Comparison of ENCODE assay signal across 8 mouse cellular contexts in the genomic region with DNA sequence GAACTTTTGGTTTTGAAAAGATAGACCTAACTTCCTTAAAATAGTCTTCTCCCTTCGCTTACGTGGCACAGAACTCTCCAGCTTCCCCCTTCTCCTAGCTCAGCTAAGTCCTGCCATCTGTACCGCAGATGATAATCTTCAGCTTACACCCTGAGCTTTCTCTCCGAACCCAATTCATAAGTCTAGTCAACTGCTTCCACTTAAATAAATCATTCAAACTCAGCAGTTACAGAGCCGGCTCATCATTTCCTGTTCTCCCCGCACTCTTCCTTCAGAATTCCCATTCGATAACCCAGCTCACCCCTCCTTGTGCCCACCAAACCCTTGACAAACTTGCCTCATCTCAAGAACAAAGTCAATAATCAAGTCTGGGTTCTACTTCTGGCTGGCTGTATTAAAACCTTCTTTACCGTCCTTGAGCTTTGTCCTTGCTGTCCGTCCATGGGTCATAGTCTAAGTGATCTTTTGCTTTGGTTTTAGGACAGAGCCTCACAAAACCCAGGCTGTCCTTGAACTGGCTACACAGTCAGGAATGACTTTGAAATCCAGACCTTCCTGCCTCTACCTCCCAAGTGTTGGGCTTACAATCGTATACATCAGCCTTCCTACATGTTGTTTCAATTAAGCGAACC. TPM values are rescaled to one million over a fixed set of nuclear protein-coding genes. Genes with fewer than 3 reads are reported as not detected.
DNase-seq lines count a peak whose midpoint lies in the region; ATAC-seq and TF ChIP-seq lines count a peak whose summit lies in the region.

No protein-coding gene starts in this region.

- peaks cover 22% of the 10 kb centered on the region for H3K36me3 ChIP-seq in C2C12 (ENCODE audit: control insufficient read depth, insufficient read depth)
- H3K36me3 ChIP-seq in forebrain, embryonic 15.5 days, result peaks cover 7% of the 10 kb centered on the region
- H3K36me3 ChIP-seq in liver, embryonic 15.5 days (replicated peaks), result peaks cover 22% of the 10 kb centered on the region

- 69% methylated on average over 11 of the region's 11 CpGs for WGBS in forebrain, embryonic 15.5 days
- 34% methylated on average over 11 of the region's 11 CpGs for WGBS in liver, embryonic 15.5 days (ENCODE audit: insufficient replicate concordance)

- peak overlapping the region; percentile 74 for H3K4me2 ChIP-seq in forebrain, embryonic 15.5 days (replicated peaks)
- peak overlapping the region; percentile 85 for H3K4me2 ChIP-seq in liver, embryonic 15.5 days

- peak overlapping the region; percentile 58 for H3K4me3 ChIP-seq in C2C12 (ENCODE audit: insufficient read depth, poor library complexity, severe bottlenecking)
- H3K4me3 ChIP-seq in forebrain, embryonic 15.5 days, result peak overlapping the region; percentile 62
- peak overlapping the region; percentile 76 for H3K4me3 ChIP-seq in liver, embryonic 15.5 days (replicated peaks)

- H3K79me2 ChIP-seq in C2C12 (ENCODE audit: control insufficient read depth, insufficient read depth), result peaks cover 23% of the 10 kb centered on the region

- no peak for TF ChIP-seq CTCF in C2C12 (IDR thresholded peaks at IDR 0.05; ENCODE audit: control insufficient read depth, insufficient read depth, insufficient read length)

- no peaks in the 10 kb centered on the region for H3K79me3 ChIP-seq in C2C12 (ENCODE audit: low read depth)

- peaks cover 18% of the 10 kb centered on the region for H3K4me1 ChIP-seq in forebrain, embryonic 15.5 days
- H3K4me1 ChIP-seq in liver, embryonic 15.5 days (replicated peaks), result peaks cover 16% of the 10 kb centered on the region

- peak; percentile 13; the same call in 1 of the 2 replicates for ATAC-seq in cerebellum, adult (ENCODE audit: insufficient number of reproducible peaks, low FRiP score, low TSS enrichment)
- ATAC-seq in forebrain, embryonic 15.5 days (replicated peaks), result peak; percentile 3; the same call in 1 of the 2 replicates
- ATAC-seq in liver, embryonic 15.5 days (ENCODE audit: insufficient read depth), result peak; percentile 35

- no peaks in the 10 kb centered on the region for H3K27me3 ChIP-seq in C2C12 (ENCODE audit: control insufficient read depth, insufficient read depth, insufficient read length)
- H3K27me3 ChIP-seq in forebrain, embryonic 15.5 days, result no peaks in the 10 kb centered on the region
- H3K27me3 ChIP-seq in liver, embryonic 15.5 days, result no peaks in the 10 kb centered on the region

- no peak for DNase-seq in cerebellum, adult 11-12 months
- DNase-seq in urinary bladder, postnatal 4 days (ENCODE audit: low spot score in 2 of 2), result no peak
- DNase-seq in layer of hippocampus, adult 18-20 months (ENCODE audit: low spot score in 2 of 2), result no peak
- DNase-seq in frontal cortex, adult 2 months (ENCODE audit: extremely low spot score in 1 of 2, low spot score in 1 of 2), result no peak

- H3K9me3 ChIP-seq in forebrain, embryonic 15.5 days, result no peaks in the 10 kb centered on the region
- no peaks in the 10 kb centered on the region for H3K9me3 ChIP-seq in liver, embryonic 15.5 days (replicated peaks)

- H3K27ac ChIP-seq in forebrain, embryonic 15.5 days (replicated peaks), result no peak overlapping the region
- peak overlapping the region; percentile 61; the same call in 1 of the 2 replicates for H3K27ac ChIP-seq in liver, embryonic 15.5 days (replicated peaks)

- peak overlapping the region; percentile 67 for H3ac ChIP-seq in C2C12 (ENCODE audit: control insufficient read depth, insufficient read length, low read depth)

- peak overlapping the region; percentile 53 for H3K9ac ChIP-seq in forebrain, embryonic 15.5 days (replicated peaks)
- peak overlapping the region; percentile 66 for H3K9ac ChIP-seq in liver, embryonic 15.5 days

TF ChIP-seq in C2C12, 6 proteins besides CTCF, POLR2A, EP300 and RAD21:
- TF ChIP-seq MYOD1 (IDR thresholded peaks at IDR 0.05; ENCODE audit: control insufficient read depth, insufficient read length, low read depth), result no peak
- no peak for TF ChIP-seq MAX (IDR thresholded peaks at IDR 0.05)
- no peak for TF ChIP-seq CEBPB (IDR thresholded peaks at IDR 0.05; ENCODE audit: low read depth)
- no peak for TF ChIP-seq USF1 (IDR thresholded peaks at IDR 0.05; ENCODE audit: low read depth)
- no peak for TF ChIP-seq FOSL1 (IDR thresholded peaks at IDR 0.05; ENCODE audit: insufficient read depth, low read length, poor library complexity, severe bottlenecking)
- TF ChIP-seq MYOG (IDR thresholded peaks at IDR 0.05; ENCODE audit: control insufficient read depth, extremely low read depth, insufficient read length), result no peak

RNA-seq across cellular contexts. Expression of gene Ufsp2, which starts 0.6 kb away (rescaled TPM):
- polyA plus RNA-seq in C2C12 (2012; fragmentation: generic; extraction: Trizol), result 19.1 TPM
- 60.3 and 60.9 TPM in 2 replicates for polyA plus RNA-seq in forebrain, embryonic 15.5 days (2015; fragmentation: Nextera tagmentation; extraction: Ambion mirVana)
- 27.9 and 34.2 TPM in 2 replicates for polyA plus RNA-seq in liver, embryonic 15.5 days (2015; fragmentation: Nextera tagmentation; extraction: Ambion mirVana)
- total RNA-seq in layer of hippocampus, adult 18-20 months (2021), result 10 to 100 TPM; 47.5 to 50.8 TPM
- polyA plus RNA-seq in frontal cortex, adult 2 months (2012; rRNA removed), result 65.2 and 68.2 TPM in 2 replicates

RNA-seq across cellular contexts. Expression of gene 1700029J07Rik, which starts 0.9 kb away (rescaled TPM):
- 0.08 TPM for polyA plus RNA-seq in C2C12 (2012; fragmentation: generic; extraction: Trizol)
- 3.8 and 4.4 TPM in 2 replicates for polyA plus RNA-seq in forebrain, embryonic 15.5 days (2015; fragmentation: Nextera tagmentation; extraction: Ambion mirVana)
- polyA plus RNA-seq in liver, embryonic 15.5 days (2015; fragmentation: Nextera tagmentation; extraction: Ambion mirVana), result 0.37 and 0.52 TPM in 2 replicates
- 1 to 10 TPM; 2.3 to 2.4 TPM for total RNA-seq in layer of hippocampus, adult 18-20 months (2021)
- 7.8 and 8.9 TPM in 2 replicates for polyA plus RNA-seq in frontal cortex, adult 2 months (2012; rRNA removed)

RNA-seq across cellular contexts. Expression of gene Lrp2bp, which starts 23.1 kb away (rescaled TPM):
- 0.04 TPM for polyA plus RNA-seq in C2C12 (2012; fragmentation: generic; extraction: Trizol)
- 0.42 and 0.45 TPM in 2 replicates for polyA plus RNA-seq in forebrain, embryonic 15.5 days (2015; fragmentation: Nextera tagmentation; extraction: Ambion mirVana)
- 0.08 and 0.10 TPM in 2 replicates for polyA plus RNA-seq in liver, embryonic 15.5 days (2015; fragmentation: Nextera tagmentation; extraction: Ambion mirVana)
- under 1 TPM; 0.20 TPM for total RNA-seq in layer of hippocampus, adult 18-20 months (2021)
- 0.36 TPM in 2 replicates for polyA plus RNA-seq in frontal cortex, adult 2 months (2012; rRNA removed)

RNA-seq across cellular contexts. Expression of gene Ankrd37, which starts 29.6 kb away (rescaled TPM):
- 2.8 TPM for polyA plus RNA-seq in C2C12 (2012; fragmentation: generic; extraction: Trizol)
- polyA plus RNA-seq in forebrain, embryonic 15.5 days (2015; fragmentation: Nextera tagmentation; extraction: Ambion mirVana), result 24.7 and 29.6 TPM in 2 replicates
- polyA plus RNA-seq in liver, embryonic 15.5 days (2015; fragmentation: Nextera tagmentation; extraction: Ambion mirVana), result 4.9 and 5.7 TPM in 2 replicates
- 1 to 10 TPM; 6.0 to 8.6 TPM for total RNA-seq in layer of hippocampus, adult 18-20 months (2021)
- polyA plus RNA-seq in frontal cortex, adult 2 months (2012; rRNA removed), result 14.5 and 21.0 TPM in 2 replicates

RNA-seq across cellular contexts. Expression of gene Ccdc110, which starts 41.5 kb away (rescaled TPM):
- not detected for polyA plus RNA-seq in C2C12 (2012; fragmentation: generic; extraction: Trizol)
- polyA plus RNA-seq in forebrain, embryonic 15.5 days (2015; fragmentation: Nextera tagmentation; extraction: Ambion mirVana), result 0.38 TPM in 1 of 2 replicates, not detected in the other
- polyA plus RNA-seq in liver, embryonic 15.5 days (2015; fragmentation: Nextera tagmentation; extraction: Ambion mirVana), result not detected in 2 replicates
- total RNA-seq in layer of hippocampus, adult 18-20 months (2021), result under 1 TPM; 0.51 to 0.69 TPM
- 0.38 and 0.48 TPM in 2 replicates for polyA plus RNA-seq in frontal cortex, adult 2 months (2012; rRNA removed)
